Mouse (Mus musculus): Measurements from ENCODE around the gene Vps54. TPM values are rescaled to one million over a fixed set of nuclear protein-coding genes. Genes with fewer than 3 reads are reported as not detected.
"Not testable (repeated sequence)": the region's sequence is repeated elsewhere in the genome, so short reads cannot be mapped to it uniquely, and the experiment has no call there.

Vps54 gene
- polyA plus RNA-seq, 1 experiment: 20.3 TPM

DNA sequence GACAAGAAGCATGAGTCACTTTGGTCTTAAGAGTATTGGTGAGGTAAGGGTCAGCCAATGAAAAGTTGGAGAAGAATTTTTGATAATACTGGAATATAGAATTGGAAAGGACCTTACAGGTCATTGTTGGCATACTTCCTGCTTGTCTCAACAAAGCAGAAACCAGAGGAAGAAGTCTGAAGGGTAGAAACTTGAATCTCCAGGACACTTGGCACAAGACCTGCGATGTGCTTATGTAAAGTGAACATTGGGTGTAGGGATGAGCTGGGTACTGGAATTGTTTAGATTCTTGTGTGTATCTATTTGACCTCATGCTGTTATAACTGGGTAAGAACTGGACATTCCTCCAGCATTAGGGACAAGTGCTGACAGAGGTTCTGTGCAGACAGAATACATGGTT lies 2.3 kb downstream of the Vps54 start:
- DNase-seq (ENCODE audit: low read depth): no peak

DNA sequence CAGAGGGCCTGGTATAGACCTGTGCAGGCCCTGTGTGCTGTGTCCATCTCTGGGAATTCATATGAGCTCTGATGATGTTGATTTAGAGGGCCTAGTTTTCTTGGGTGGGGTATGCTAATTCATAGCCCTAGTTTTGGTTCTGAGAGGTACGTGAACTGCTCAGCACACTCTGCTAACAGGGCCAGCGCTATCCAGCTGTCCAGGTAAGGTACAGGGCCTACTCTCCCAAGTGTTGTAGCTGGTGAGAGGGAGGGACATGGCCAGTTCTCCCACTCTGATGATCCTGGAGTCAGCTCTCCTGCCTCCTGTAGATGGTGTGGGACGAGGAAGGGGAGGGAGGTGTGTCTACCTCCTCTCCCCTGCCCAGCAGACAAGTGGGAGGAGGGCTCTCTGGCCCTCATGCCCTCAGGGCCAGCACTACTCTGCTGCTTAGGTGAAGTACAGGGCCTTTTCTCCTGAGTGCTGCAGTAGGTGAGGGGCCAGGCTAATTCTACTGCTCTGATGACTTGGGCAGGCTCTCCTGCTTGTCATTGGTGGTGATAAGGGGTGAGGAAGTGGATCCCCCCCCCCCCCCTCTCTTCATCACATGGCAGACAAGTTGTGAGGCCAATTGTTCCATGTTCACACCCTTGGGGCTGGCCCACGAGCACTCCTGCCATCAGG lies 8.3 kb downstream of the Vps54 start:
- DNase-seq (ENCODE audit: low read depth): no peak

DNA sequence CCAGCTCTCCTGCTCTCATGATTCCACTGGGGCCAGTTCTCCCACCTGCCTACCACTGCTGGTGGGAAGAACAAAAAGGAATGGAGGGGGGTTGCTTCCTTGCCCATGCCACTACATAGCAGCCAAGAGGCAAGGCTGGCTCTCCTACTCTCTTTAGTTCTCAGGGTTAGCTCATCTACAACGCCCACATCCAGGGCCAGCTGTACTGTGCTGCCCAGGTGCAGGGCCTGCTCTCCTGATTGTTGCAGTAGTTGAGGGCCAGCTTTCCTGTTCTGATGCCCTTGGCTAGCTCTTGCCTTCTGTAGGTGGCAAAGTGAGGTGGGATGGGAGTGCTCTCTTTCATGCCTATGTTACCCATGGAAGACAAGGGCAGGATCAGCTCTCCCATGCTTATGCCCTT lies 8.9 kb downstream of the Vps54 start:
- DNase-seq (ENCODE audit: low read depth): no peak

DNA sequence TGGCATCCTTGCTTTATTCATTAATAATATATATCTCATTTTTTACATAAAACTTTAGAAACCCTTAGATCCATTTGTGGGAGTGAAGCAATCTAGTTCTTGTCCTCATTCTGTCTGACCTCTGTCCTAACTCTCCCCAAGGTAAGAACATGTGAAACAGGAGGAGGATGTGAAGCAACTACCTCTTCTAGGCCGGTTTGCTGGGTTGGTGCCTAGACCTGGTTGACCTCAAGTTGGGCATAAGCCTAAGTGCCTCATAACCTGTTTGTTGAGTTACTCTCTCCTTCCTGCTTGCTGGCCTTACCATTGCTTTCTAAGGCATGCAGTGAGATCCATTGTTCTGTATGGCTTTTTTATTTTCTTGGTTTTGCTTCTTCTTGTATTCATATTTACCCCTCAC lies 11.3 kb downstream of the Vps54 start:
- DNase-seq (ENCODE audit: low read depth): peak; percentile 88

DNA sequence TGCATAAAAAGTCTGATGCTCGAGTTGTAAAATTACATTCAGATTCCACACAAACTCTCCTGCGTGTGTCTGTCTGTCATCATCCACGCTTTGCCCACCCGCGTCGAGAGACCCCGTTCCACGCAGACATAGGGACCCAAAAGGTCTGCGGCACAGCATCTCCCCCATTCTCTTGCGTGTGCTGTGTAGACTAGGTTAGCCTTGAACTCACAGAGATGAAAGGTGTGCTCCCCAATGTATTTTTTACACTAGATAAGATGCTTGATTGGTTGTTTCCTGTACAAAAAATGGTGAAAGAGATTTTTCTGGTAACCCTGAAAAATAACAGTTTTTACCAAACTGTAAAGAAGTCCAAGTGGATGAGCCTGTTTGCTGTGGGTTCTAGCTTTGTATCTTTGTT lies 19.5 kb downstream of the Vps54 start:
- not testable (repeated sequence) for DNase-seq (ENCODE audit: low read depth)

DNA sequence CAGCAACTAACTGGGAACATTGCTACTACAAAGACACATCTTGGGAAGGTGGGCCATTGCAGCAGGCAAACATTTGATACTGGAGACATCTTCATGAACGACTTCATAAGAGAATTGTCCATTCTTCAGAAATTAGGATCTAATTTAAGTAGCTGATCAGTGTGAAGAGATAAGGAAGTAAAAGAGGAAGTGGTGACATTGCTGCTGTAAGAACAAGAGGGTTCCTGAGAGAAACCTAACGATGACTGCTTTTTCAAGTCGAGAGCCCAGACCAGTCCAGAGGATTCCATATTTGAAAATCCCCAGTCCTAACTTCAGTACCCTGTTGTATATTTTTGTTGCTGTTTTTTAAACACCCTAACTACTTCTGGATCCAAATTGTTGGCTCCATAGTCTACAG lies 26.3 kb downstream of the Vps54 start:
- DNase-seq (ENCODE audit: low read depth): no peak

DNA sequence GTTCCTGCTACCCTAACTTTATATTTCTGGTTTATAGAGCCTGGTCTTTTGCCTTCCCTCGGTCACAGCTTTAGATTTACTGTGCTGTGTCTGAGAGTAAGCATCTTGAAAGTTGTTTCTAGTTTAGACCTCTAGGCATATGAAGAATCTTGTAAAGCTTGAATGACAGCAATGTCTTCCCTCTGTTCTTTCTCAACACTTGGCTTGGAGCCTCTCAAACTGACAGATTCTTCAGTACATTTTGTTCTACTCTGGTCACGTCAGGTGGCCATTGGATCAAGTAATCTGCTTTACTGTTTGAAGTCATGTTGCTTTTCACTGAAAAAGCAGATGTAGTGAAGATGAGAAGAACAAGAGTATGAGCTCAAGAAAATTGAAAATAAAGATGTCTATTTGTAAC lies 37.1 kb downstream of the Vps54 start:
- peak; percentile 92 for DNase-seq (ENCODE audit: low read depth)

DNA sequence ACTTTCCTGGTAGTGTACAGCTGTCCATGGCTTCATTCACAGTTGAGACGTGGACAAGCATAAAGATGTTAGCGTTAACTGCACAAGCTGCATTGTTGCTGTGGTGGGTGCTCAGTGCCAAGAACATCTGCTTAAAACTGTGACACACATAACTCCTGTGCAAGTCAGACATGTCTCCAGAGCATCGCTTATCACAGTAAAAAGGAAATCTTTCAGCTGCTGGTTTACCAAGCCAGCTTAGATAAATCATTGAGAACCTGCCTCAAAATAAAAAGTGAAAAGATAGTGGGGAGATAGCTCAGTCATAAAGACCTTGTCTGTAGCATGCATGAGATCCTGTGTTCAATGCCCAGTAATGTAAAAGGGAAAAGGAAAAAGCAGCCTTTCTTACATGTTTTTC lies 47.3 kb downstream of the Vps54 start:
- DNase-seq (ENCODE audit: low read depth): no peak

DNA sequence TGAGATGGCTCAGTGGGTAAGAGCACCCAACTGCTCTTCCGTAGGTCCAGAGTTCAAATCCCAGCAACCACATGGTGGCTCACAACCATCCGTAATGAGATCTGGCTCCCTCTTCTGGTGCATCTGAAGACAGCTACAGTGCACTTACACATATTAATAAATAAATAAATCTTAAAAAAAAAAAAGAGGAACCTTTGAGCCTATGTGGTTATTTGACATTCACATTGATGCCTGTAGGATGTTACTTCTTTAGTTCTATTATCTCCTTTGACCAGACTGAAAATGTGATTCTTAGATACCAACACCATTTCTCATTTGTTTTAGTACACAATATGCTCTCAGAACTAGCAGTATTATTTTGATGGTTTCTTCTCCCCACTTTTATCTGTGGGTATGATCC lies 49.1 kb downstream of the Vps54 start:
- not testable (repeated sequence) for DNase-seq (ENCODE audit: low read depth)

DNA sequence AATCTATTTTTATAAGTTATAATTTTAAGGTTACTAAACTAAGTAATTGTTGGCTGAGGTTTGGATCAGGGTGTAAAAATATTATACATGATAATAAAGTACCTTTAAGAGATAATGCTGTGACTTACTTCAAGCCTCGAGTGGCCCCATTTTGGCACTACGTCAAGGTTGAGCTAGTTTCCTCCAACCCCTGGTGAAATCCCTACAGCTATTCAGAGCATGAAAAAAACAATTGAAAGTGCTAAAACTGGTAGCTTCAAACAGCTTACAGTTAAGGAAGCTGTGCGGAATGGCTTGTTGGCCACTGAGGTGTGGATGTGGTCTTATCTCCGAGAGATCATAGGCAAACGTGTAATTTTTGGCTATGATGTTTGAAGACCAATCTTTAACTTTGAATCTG lies 56.4 kb downstream of the Vps54 start:
- DNase-seq (ENCODE audit: low read depth): no peak

DNA sequence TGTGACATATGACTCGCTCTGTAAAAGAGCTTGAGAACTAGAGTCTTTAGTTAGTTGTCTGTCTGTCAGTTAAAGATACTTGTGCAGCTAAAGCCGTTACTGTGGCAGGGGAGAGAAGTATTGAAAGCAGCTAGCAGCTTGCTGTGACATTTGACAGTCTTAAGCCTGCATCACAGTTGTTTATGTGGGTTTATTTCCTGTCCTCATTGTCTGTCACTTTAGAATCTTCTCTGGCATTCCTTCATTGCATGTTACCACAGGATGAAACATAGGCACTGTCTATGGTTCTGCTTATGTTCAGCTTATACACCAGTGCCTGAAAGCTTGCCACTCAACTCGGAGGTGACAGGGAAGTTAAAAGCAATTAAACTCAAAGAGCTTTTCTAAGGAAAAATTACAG lies 64.5 kb downstream of the Vps54 start:
- DNase-seq (ENCODE audit: low read depth): no peak

DNA sequence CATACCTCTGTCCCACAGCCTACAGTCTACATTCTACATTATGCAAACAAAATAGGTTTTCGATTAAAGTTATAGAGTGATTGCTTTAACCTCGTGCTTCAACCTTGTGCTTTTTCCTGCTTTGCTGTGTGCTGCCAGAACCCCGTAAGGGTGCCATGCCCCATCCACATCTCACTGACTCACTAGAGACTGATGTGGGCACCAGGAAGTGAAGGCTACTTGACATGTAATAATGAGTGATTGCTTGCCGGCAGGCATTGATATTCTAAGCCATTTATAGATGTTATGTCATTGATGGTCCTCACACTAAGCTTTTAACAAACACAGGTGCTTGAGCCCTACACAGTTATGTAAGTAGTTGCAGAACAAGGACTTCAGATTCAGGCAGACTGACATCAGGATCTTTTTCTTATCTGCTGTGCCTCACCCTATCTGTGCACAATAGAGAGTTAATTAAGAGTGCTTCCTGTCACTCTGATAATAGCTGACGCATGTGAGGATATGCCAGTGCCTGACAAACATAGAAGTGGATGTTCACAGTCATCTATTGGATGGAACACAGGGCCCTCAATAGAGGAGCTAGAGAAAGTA lies 68.1 kb downstream of the Vps54 start:
- DNase-seq (ENCODE audit: low read depth): no peak

DNA sequence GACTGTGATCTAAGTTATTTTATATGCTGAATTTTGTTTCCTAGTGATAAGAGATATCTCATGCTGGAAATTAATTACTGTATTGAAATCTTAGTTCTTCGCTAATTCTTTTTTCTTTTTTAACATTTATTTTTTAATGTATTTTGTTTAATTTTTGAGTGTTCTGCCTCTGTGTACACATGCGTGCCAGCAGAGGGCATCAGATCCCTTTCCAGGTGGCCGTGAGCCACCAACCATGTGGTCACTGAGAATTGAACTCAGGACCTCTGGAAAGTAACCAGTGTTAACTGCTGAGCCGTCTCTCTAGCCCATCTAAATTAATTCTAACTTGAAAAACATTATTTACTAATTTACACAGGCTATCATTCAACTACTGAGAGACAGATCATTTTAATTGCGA lies 69.0 kb downstream of the Vps54 start:
- DNase-seq (ENCODE audit: low read depth): no peak

DNA sequence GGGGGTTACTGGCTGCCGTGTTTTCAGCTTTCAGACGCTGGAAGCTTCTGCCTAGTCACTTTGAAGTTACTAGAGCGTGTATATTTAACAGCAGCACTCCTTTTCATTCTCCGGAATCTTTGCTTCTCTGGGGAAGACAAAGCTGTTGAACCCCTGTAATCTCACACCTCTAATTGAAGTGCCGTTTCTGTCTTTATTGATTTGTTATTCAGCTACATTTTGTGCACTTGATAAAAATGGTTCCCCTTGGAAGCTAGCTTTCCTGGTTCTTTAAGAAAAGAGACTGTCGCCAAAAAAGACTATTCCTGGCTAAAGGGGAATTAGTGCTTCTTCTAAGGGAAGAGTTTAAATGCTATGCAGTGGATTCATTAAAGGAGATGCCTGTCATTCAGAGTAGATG lies 70.4 kb downstream of the Vps54 start:
- DNase-seq (ENCODE audit: low read depth): no peak

DNA sequence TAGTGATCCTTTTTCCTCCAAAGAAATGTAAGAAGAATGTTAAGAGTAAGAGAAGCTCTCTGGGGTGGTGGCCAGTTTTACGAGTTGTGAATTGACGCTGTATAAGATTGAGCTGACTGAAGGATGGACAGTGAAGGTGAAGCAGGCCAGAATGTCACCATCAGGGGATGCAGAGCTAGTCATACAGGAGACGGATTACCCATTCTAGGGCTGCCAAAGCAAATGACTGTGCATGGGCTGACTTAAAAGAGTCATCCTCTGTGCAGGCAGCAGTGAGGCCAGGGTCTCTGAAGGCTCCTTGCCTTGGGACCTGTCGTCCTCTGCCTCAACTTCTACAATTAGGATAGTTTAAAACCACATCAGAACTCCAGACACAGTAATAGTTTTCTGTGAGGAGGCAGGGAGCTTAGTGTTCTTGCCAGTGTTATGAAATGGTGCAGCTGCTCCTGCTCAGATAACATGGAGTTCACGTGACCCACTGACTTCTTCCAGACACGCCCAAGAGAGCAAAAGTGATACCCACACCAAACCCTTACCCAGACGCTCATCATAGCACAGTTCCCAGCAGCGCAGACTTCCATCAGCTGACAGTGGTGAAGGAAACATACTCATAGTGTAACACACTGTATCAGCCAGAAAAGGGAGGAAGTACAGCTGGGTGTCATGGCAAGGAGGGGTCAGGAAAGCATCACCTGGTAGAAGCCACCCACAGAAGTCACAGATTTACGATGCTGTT lies 75.0 kb downstream of the Vps54 start:
- DNase-seq (ENCODE audit: low read depth): no peak

DNA sequence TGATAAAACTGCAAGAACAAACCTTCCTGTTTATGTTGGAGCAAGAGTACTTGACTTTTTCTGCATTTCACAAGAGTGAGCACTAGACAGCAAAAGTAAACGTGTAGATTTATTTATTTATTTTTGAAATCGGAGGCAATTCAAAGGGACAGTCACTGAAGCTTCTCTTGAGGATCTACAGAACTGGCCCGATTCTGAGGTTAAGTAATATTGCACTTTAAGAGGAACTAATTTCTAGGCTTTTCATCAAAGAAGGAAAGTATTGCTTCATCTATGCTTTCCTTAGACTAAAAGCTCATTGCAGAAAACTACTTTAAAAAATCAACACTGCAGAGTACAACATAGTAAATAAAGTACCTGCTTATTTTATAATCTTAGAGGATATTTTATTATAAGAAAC lies 82.5 kb downstream of the Vps54 start:
- DNase-seq (ENCODE audit: low read depth): no peak

DNA sequence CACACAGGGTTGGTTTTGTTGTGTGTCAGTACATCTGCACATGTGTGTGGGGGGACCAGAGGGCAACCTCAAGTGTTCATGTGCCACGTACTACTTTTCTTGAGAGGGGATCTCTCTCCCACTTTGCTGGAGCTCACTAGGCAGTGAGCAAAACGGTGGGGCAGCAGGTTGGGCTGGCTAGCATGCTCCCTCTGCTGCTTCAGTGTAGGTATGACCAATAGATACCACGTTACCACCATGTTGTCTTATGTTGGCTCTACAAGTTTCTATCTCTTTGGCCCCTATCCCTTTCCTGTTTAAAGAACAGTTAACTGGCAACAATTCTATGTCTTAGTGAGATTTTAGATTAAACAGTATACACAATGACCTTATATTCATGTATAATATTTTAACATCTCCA lies 83.3 kb downstream of the Vps54 start:
- DNase-seq (ENCODE audit: low read depth): no peak

DNA sequence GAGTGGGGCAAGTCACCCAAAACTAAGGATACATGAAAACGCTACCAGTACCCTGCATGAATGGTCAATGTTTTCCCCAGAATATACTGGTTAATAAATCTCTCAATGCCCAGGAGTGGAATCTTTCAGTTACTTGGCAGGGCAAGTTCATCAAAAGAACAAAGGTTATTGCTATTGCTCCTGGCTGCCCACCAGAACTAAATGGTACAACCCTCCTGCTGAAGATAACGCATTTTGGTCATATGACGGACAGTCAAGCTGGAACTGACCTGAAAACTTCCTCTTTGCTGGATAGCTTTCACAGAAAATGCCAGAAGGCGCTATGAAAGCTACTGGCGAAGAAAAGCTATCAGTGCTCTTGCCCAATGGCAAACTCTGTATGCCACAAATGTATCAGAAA lies 86.7 kb downstream of the Vps54 start:
- no peak for DNase-seq (ENCODE audit: low read depth)

DNA sequence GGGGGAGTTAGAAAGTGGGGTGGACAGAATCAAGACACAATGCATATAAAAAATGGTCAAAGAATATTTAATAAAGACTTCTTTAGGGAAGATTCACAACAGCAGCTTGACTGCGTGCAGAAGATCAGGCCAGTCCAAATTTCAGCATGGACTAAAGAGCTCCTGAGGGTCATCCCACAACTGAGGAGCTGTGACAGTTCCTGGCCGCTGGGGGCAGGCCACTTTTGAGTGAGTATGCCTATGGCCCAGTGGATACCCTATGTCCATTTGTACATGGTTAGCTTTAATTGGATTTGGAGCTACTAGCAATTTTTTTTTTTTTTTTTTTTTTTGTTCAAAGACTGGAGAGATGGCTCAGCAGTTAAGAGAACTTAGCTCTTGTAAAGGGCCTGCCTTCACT lies 87.7 kb downstream of the Vps54 start:
- no peak for DNase-seq (ENCODE audit: low read depth)

DNA sequence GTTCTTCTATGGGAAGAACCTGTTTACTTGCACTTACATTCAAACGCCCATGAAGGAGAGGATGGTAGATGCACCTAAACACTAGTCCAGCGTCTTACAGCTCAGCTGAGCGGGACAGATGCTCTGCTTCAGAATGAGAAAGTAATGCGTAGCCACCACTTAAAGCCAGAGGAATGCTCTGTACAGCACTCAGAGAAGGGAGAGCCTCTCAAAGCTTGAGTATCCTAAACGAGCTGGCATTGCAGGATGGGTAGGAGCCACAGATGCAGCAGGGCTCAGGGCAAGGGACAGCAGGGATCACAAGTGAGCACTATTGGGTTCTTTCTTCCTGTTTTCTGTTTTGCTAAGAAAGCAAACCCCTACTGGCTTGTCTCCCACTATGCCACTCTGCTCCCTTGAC lies 88.4 kb downstream of the Vps54 start:
- no peak for DNase-seq (ENCODE audit: low read depth)

DNA sequence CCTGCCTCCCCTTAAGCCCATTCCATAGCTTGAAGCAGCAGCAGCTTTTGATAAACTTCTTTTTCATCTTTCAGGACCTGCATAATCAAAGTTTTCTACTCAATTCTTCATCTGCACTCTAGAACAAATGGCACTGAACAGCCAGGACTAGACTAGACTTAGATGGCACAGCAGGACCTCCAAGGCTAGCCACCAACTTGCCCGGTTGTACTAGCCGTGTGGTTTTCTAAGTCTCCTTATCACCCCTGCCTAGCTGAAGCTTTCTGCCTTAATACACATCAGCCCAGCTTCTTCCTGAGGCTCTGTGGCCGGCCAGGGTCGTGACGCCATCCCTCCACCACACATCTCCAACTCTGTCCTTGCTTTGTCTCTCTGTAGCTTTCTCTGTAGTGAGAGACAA lies 89.1 kb downstream of the Vps54 start:
- DNase-seq (ENCODE audit: low read depth): no peak

DNA sequence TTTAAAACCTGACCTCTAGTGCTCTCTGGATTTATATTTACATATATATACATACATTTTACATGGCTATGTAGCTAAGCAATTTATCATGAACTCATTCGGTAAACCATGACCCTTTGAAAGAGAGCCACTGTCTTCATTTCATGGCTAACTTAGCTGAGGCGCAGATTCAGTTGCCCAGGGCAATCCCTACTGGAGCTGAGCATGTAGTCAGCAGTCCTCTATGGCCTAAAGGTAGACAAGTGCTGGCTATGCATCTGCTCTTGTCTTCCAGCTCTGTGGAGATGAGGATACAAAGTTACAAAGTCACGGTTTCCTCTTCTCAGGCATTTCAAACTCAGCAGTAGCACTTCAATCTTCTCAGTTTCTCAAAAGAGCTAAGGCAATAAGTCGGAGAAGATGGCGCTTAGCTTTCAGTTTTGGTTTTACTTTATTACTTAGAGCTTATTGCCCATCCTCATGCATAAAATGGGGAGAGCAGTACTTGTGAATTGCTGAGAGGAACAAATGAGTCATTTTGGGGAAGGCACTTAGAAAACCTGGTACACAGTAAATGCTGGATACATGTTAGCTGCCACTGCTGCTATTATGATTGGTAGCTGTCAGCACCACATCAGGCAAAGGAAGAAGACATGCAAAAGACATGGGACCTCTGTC lies 93.7 kb downstream of the Vps54 start:
- DNase-seq (ENCODE audit: low read depth): no peak

DNA sequence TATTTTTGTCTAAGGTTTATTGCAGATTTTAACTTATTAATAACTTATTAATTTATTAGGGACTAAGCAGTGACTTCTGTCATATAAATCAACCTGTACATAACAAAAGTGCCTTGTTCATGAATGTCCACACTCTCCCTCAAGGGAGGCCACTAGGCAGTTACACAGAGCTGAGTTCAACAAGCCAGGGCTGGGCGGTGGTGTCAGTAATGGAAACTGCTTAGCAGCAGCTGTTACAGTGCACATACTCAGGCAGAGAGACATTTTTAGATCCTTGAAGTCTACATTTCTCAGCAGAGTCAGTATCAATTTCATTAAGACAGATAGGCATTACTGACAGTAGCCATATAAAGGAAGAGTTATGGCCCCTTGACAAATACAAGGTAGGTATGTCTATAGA lies 98.8 kb downstream of the Vps54 start:
- no peak for DNase-seq (ENCODE audit: low read depth)

Measured in gonadal fat pad, adult 2 months (tissue).